In the genomic region with DNA sequence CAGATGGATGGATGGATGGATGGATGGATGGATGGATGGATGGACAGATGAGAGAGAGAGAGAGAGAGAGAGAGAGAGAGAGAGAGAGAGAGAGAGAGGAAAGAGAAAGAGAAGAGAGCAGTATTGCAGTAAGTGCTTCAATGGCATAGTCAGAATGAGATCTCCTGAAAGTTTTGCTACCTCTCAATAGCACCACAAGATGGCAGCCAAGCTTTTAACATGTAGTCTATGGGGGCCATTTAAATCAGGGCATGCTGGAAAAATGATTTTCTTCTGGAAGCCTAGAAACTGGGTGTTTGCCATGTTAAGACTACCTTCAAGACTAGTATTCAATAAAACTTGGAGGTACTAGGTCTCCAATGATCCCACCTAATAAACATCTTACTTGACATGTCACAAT, we compare ENCODE assay signal across 15 mouse cellular contexts. TPM values are rescaled to one million over a fixed set of nuclear protein-coding genes. Genes with fewer than 3 reads are reported as not detected.
DNase-seq lines count a peak whose midpoint lies in the region; ATAC-seq and TF ChIP-seq lines count a peak whose summit lies in the region.
"Had no signal": no experiment of that assay in that cellular context is flagged by ENCODE, and none has a peak within 500 bp of the region (broad histone marks: within the 10 kb centered on the region; RNA-seq: fewer than 3 reads in every experiment).

No protein-coding gene starts in this region.

- no peaks in the 10 kb centered on the region for H3K9me3 ChIP-seq in hindbrain, postnatal 0 days (ENCODE audit: low read length)
- no peaks in the 10 kb centered on the region for H3K9me3 ChIP-seq in hindbrain, embryonic 12.5 days (replicated peaks)
- no peaks in the 10 kb centered on the region for H3K9me3 ChIP-seq in embryonic facial prominence, embryonic 14.5 days (ENCODE audit: control insufficient read depth, low read length)
- H3K9me3 ChIP-seq: heart, embryonic 13.5 days; limb, embryonic 15.5 days had no signal

- no peak overlapping the region for H3K27ac ChIP-seq in hindbrain, postnatal 0 days
- H3K27ac ChIP-seq in hindbrain, embryonic 12.5 days, result no peak overlapping the region
- H3K27ac ChIP-seq in embryonic facial prominence, embryonic 14.5 days (replicated peaks; ENCODE audit: low read depth, low read length), result no peak overlapping the region
- H3K27ac ChIP-seq: heart, embryonic 13.5 days; limb, embryonic 15.5 days had no signal

- H3K4me2 ChIP-seq in hindbrain, postnatal 0 days (ENCODE audit: low read depth, low read length), result no peak overlapping the region
- H3K4me2 ChIP-seq in hindbrain, embryonic 12.5 days (replicated peaks), result no peak overlapping the region
- H3K4me2 ChIP-seq in embryonic facial prominence, embryonic 14.5 days (ENCODE audit: low read depth, low read length), result no peak overlapping the region
- H3K4me2 ChIP-seq: heart, embryonic 13.5 days; limb, embryonic 15.5 days had no signal

- no peak overlapping the region for H3K9ac ChIP-seq in hindbrain, postnatal 0 days (replicated peaks; ENCODE audit: low read length)
- no peak overlapping the region for H3K9ac ChIP-seq in hindbrain, embryonic 12.5 days
- no peak overlapping the region for H3K9ac ChIP-seq in embryonic facial prominence, embryonic 14.5 days (ENCODE audit: low read depth, low read length)
- H3K9ac ChIP-seq: heart, embryonic 13.5 days; limb, embryonic 15.5 days had no signal

- peak; percentile 62 for DNase-seq in hindbrain, postnatal 0 days (ENCODE audit: low spot score)
- DNase-seq in thymus, postnatal 0 days (ENCODE audit: low spot score), result peak; percentile 32
- no peak for DNase-seq in thymus, postnatal 36 days
- peak; percentile 42 for DNase-seq in embryonic facial prominence, embryonic 14.5 days (ENCODE audit: low spot score)
- no peak for DNase-seq in layer of hippocampus, postnatal 10 days (ENCODE audit: low spot score in 2 of 2)
- no peak for DNase-seq in adrenal gland, postnatal 25 days
- DNase-seq: cerebellum, adult 9-11 months; kidney, adult 8-10 months; thymus, adult 18-20 months had no signal

- no peak for ATAC-seq in hindbrain, postnatal 0 days
- ATAC-seq in hindbrain, embryonic 12.5 days (ENCODE audit: low FRiP score), result no peak
- no peak for ATAC-seq in embryonic facial prominence, embryonic 14.5 days (ENCODE audit: low read depth)
- no peak for ATAC-seq in megakaryocyte, adult 5-6 weeks (ENCODE audit: poor library complexity, severe bottlenecking)
- ATAC-seq: forebrain, embryonic 16.5 days had no signal

- no peaks in the 10 kb centered on the region for H3K36me3 ChIP-seq in hindbrain, postnatal 0 days (ENCODE audit: insufficient read depth, low read length)
- H3K36me3 ChIP-seq in hindbrain, embryonic 12.5 days, result no peaks in the 10 kb centered on the region
- H3K36me3 ChIP-seq in embryonic facial prominence, embryonic 14.5 days (ENCODE audit: control insufficient read depth, insufficient read depth, low read length), result no peaks in the 10 kb centered on the region
- H3K36me3 ChIP-seq: heart, embryonic 13.5 days; limb, embryonic 15.5 days had no signal

- H3K27me3 ChIP-seq in hindbrain, postnatal 0 days (ENCODE audit: insufficient read depth, low read length), result no peaks in the 10 kb centered on the region
- H3K27me3 ChIP-seq in hindbrain, embryonic 12.5 days, result no peaks in the 10 kb centered on the region
- no peaks in the 10 kb centered on the region for H3K27me3 ChIP-seq in embryonic facial prominence, embryonic 14.5 days (replicated peaks; ENCODE audit: control insufficient read depth, insufficient read depth, low read length)
- H3K27me3 ChIP-seq: limb, embryonic 15.5 days had no signal

- H3K4me3 ChIP-seq in hindbrain, postnatal 0 days (ENCODE audit: low read length), result no peak overlapping the region
- H3K4me3 ChIP-seq in hindbrain, embryonic 12.5 days, result no peak overlapping the region
- H3K4me3 ChIP-seq in embryonic facial prominence, embryonic 14.5 days (ENCODE audit: low read depth, low read length), result no peak overlapping the region
- H3K4me3 ChIP-seq: heart, embryonic 13.5 days; limb, embryonic 15.5 days; myocyte had no signal

- H3K4me1 ChIP-seq in hindbrain, postnatal 0 days (ENCODE audit: insufficient read depth, low read length), result no peaks in the 10 kb centered on the region
- no peaks in the 10 kb centered on the region for H3K4me1 ChIP-seq in hindbrain, embryonic 12.5 days
- no peaks in the 10 kb centered on the region for H3K4me1 ChIP-seq in embryonic facial prominence, embryonic 14.5 days (ENCODE audit: control insufficient read depth, insufficient read depth, low read length)
- H3K4me1 ChIP-seq: heart, embryonic 13.5 days; limb, embryonic 15.5 days had no signal

- TF ChIP-seq CTCF in hindbrain, postnatal 0 days (IDR thresholded peaks at IDR 0.05; ENCODE audit: low read depth), result peak; percentile 60

RNA-seq across cellular contexts. Expression of a gene that starts 5.4 kb away (rescaled TPM):
- total RNA-seq in hindbrain, postnatal 0 days (2014; rRNA removed), result 87.8 and 92.3 TPM in 2 replicates
- 55.9 and 59.4 TPM in 2 replicates for polyA plus RNA-seq in hindbrain, postnatal 0 days (2015; fragmentation: Nextera tagmentation; extraction: Ambion mirVana)
- polyA plus RNA-seq in hindbrain, embryonic 12.5 days (2016; fragmentation: Nextera tagmentation; extraction: Ambion mirVana), result 63.9 and 64.9 TPM in 2 replicates
- polyA plus RNA-seq in thymus, postnatal 0 days (2015; fragmentation: Nextera tagmentation; extraction: Ambion mirVana), result 41.1 and 42.4 TPM in 2 replicates
- 52.6 and 54.5 TPM in 2 replicates for polyA plus RNA-seq in embryonic facial prominence, embryonic 14.5 days (2014; fragmentation: Nextera tagmentation; extraction: Ambion mirVana)
- total RNA-seq in megakaryocyte, adult 5-6 weeks (2015), result 32.9 and 33.7 TPM in 2 replicates
- 27.1 and 32.0 TPM in 2 replicates for total RNA-seq in megakaryocyte, adult 5-6 weeks (2017)
- total RNA-seq in layer of hippocampus, postnatal 10 days (2021), result 100 to 1,000 TPM; 115 to 117 TPM
- total RNA-seq in adrenal gland, postnatal 25 days (2021), result 51.5 and 55.6 TPM in 2 replicates

RNA-seq across cellular contexts. Expression of a gene that starts 44.9 kb away (rescaled TPM):
- 0.47 TPM in 1 of 2 replicates, not detected in the other for total RNA-seq in hindbrain, postnatal 0 days (2014; rRNA removed)
- 0.23 and 0.35 TPM in 2 replicates for polyA plus RNA-seq in hindbrain, postnatal 0 days (2015; fragmentation: Nextera tagmentation; extraction: Ambion mirVana)
- polyA plus RNA-seq in hindbrain, embryonic 12.5 days (2016; fragmentation: Nextera tagmentation; extraction: Ambion mirVana), result 0.14 TPM in 1 of 2 replicates, not detected in the other
- 0.18 and 0.28 TPM in 2 replicates for polyA plus RNA-seq in thymus, postnatal 0 days (2015; fragmentation: Nextera tagmentation; extraction: Ambion mirVana)
- polyA plus RNA-seq in embryonic facial prominence, embryonic 14.5 days (2014; fragmentation: Nextera tagmentation; extraction: Ambion mirVana), result 0.08 TPM in 1 of 2 replicates, not detected in the other
- 2.8 and 5.6 TPM in 2 replicates for total RNA-seq in megakaryocyte, adult 5-6 weeks (2015)
- 1.1 TPM in 2 replicates for total RNA-seq in megakaryocyte, adult 5-6 weeks (2017)
- under 1 TPM in 1 of 2 experiments, not detected in 1; 0.16 TPM for total RNA-seq in layer of hippocampus, postnatal 10 days (2021)
- total RNA-seq in adrenal gland, postnatal 25 days (2021), result not detected in 2 replicates
- polyA plus RNA-seq: forebrain, embryonic 16.5 days; limb, embryonic 15.5 days; myocyte had no signal

RNA-seq across cellular contexts. Expression of a gene that starts 51.1 kb away (rescaled TPM):
- 20.1 and 33.0 TPM in 2 replicates for total RNA-seq in hindbrain, postnatal 0 days (2014; rRNA removed)
- 56.3 and 62.5 TPM in 2 replicates for polyA plus RNA-seq in hindbrain, postnatal 0 days (2015; fragmentation: Nextera tagmentation; extraction: Ambion mirVana)
- 41.8 and 43.1 TPM in 2 replicates for polyA plus RNA-seq in hindbrain, embryonic 12.5 days (2016; fragmentation: Nextera tagmentation; extraction: Ambion mirVana)
- 44.4 and 44.7 TPM in 2 replicates for polyA plus RNA-seq in thymus, postnatal 0 days (2015; fragmentation: Nextera tagmentation; extraction: Ambion mirVana)
- 73.4 and 81.0 TPM in 2 replicates for polyA plus RNA-seq in embryonic facial prominence, embryonic 14.5 days (2014; fragmentation: Nextera tagmentation; extraction: Ambion mirVana)
- 17.1 and 17.6 TPM in 2 replicates for total RNA-seq in megakaryocyte, adult 5-6 weeks (2015)
- total RNA-seq in megakaryocyte, adult 5-6 weeks (2017), result 11.5 and 13.3 TPM in 2 replicates
- total RNA-seq in layer of hippocampus, postnatal 10 days (2021), result 10 to 100 TPM; 21.3 to 23.8 TPM
- total RNA-seq in adrenal gland, postnatal 25 days (2021), result 53.2 and 61.0 TPM in 2 replicates

Comparison
In these comparisons a context has a peak if more than half of its experiments do, and no peak if none do; other contexts are left out.
1. DNase-seq: peak in hindbrain, postnatal 0 days (single experiment), thymus, postnatal 0 days (single experiment) and embryonic facial prominence, embryonic 14.5 days (single experiment); none in thymus, postnatal 36 days (0 of 2), layer of hippocampus, postnatal 10 days (0 of 2) and adrenal gland, postnatal 25 days (single experiment).